Mouse (Mus musculus) cortical plate, adult 2 months (tissue): ENCODE measurements around the gene Mrpl38.

Source experiments
- CTCF ChIP-seq: fragments of 200-500 bp; IDR thresholded peaks from 2 replicates; pipeline ENCODE4 v1.5.1; 2011; ENCODE audit warnings: mild to moderate bottlenecking, control low read depth, low read length; ENCODE audit not compliant: insufficient read depth; ENCODE audit errors: extremely low read depth
- POLR2A ChIP-seq: fragments of 200-500 bp; IDR thresholded peaks from 2 replicates; pipeline ENCODE4 v1.6.1; 2011; ENCODE audit warnings: mild to moderate bottlenecking, low read length, control low read depth; ENCODE audit not compliant: insufficient read depth; ENCODE audit errors: extremely low read depth

- TF ChIP-seq CTCF, result no peak
- no peak for TF ChIP-seq POLR2A
Measured at GRCm38 (mm10) chr11:116149341-116149740, 10.7 kb upstream of the Mrpl38 start.
